Mouse (Mus musculus) forebrain, embryonic 14.5 days (tissue): ENCODE results near the gene Thsd7a. TPM values are rescaled to one million over a fixed set of nuclear protein-coding genes. Genes with fewer than 3 reads are reported as not detected.

Experiments used
- ATAC-seq: fragments of 200-750 bp; cut with Nextera tagmentation; 2 replicates; pipeline ENCODE4 v1.8.0; 2017; ENCODE audit warnings: mild to moderate bottlenecking, moderate library complexity
- DNase-seq: peaks from one replicate; pipeline ENCODE4 v3.0.0-alpha.2; 2015; ENCODE audit warnings: low spot score
- H3K27ac ChIP-seq: fragments of 300-500 bp; sonication (generic); 2 replicates; pipeline ENCODE4 v1.5.1; 2014; ENCODE audit warnings: low read depth, mild to moderate bottlenecking, control low read depth, low read length, moderate library complexity
- H3K27me3 ChIP-seq: fragments of 300-500 bp; sonication (generic); replicated peaks from 2 replicates; pipeline ENCODE4 v1.6.1; 2014; ENCODE audit warnings: low read length, control low read depth, mixed read lengths; ENCODE audit not compliant: control insufficient read depth, insufficient read depth
- H3K36me3 ChIP-seq: fragments of 300-500 bp; sonication (generic); 2 replicates; pipeline ENCODE4 v1.6.1; 2014; ENCODE audit warnings: low read length, control low read depth; ENCODE audit not compliant: control insufficient read depth, insufficient read depth
- H3K4me1 ChIP-seq: fragments of 300-500 bp; sonication (generic); 2 replicates; pipeline ENCODE4 v1.6.1; 2014; ENCODE audit warnings: antibody characterized with exemption, low read length, control low read depth; ENCODE audit not compliant: control insufficient read depth, insufficient read depth
- H3K4me2 ChIP-seq: fragments of 300-500 bp; sonication (generic); 2 replicates; pipeline ENCODE4 v1.6.1; 2014; ENCODE audit warnings: mild to moderate bottlenecking, control low read depth, low read length
- H3K4me3 ChIP-seq: fragments of 300-500 bp; sonication (generic); 2 replicates; pipeline ENCODE4 v1.5.1; 2014; ENCODE audit warnings: low read depth, low read length, control low read depth
- H3K9ac ChIP-seq: fragments of 300-500 bp; sonication (generic); 2 replicates; pipeline ENCODE4 v1.6.1; 2014; ENCODE audit warnings: mild to moderate bottlenecking, low read length, control low read depth, moderate library complexity
- H3K9me3 ChIP-seq: fragments of 300-500 bp; sonication (generic); replicated peaks from 2 replicates; pipeline ENCODE4 v1.6.1; 2016; ENCODE audit warnings: low read length, control low read depth, mixed read lengths; ENCODE audit not compliant: control insufficient read depth
- WGBS: fragments of 180-500 bp; shearing (Covaris S2); extraction: QIAGEN DNeasy Blood & Tissue Kit; methylation state at CpG from one replicate; pipeline ENCODE4 v1.1.7; 2014; 5-methylcytosine and 5-hydroxymethylcytosine counted together
- polyA plus RNA-seq: library from polyadenylated mRNA; unstranded; fragments of >200 nt; fragmentation: Nextera tagmentation; extraction: Ambion mirVana; gene quantifications from 2 replicates; pipeline ENCODE4 v1.2.1, GENCODE M21; 2014

Thsd7a gene
- 8.0 and 11.0 TPM in 2 replicates for polyA plus RNA-seq

GRCm38 (mm10) chr6:12748787-12749530 lies at the start of gene Thsd7a:
Gene Thsd7a, minus strand, starts transcription at chr6:12749410.
- no peaks in the 10 kb centered on the region for H3K36me3 ChIP-seq
- H3K4me3 ChIP-seq = peak within 1 kb of the TSS; percentile 67
- peaks cover 13% of the 10 kb centered on the region for H3K4me1 ChIP-seq
- DNase-seq (peak; percentile 76), ATAC-seq (peak; percentile 93)
- peak within 1 kb of the TSS; percentile 82 for H3K4me2 ChIP-seq
- 0 out of 2 replicates have a peak, but pooled peaks cover 4% of the 10 kb centered on the region for H3K27me3 ChIP-seq
- H3K27ac ChIP-seq = peak within 1 kb of the TSS; percentile 92
- peak within 1 kb of the TSS; percentile 81 for H3K9ac ChIP-seq
- WGBS = under 1% methylated on average over 56 of the region's 56 CpGs
- no peaks in the 10 kb centered on the region for H3K9me3 ChIP-seq

- no peaks in the 10 kb centered on the region for H3K36me3 ChIP-seq
- H3K4me3 ChIP-seq = no peak overlapping the region
- H3K9me3 ChIP-seq = no peaks in the 10 kb centered on the region
- ATAC-seq (no peak), DNase-seq (no peak)
- H3K4me2 ChIP-seq = no peak overlapping the region
- 82% methylated on average over 2 of the region's 2 CpGs for WGBS
- H3K27ac ChIP-seq = no peak overlapping the region
- H3K27me3 ChIP-seq = no peaks in the 10 kb centered on the region
- no peaks in the 10 kb centered on the region for H3K4me1 ChIP-seq
- no peak overlapping the region for H3K9ac ChIP-seq
Measured at GRCm38 (mm10) chr6:12787129-12787528, 37.9 kb upstream of the Thsd7a start.

GRCm38 (mm10) chr6:12786378-12786982 lies 37.3 kb upstream of the Thsd7a start:
- WGBS = 64% methylated on average over 2 of the region's 2 CpGs
- no peaks in the 10 kb centered on the region for H3K36me3 ChIP-seq
- no peak overlapping the region for H3K9ac ChIP-seq

GRCm38 (mm10) chr6:12784918-12785618 lies 35.9 kb upstream of the Thsd7a start:
- WGBS = 69% methylated on average over 8 of the region's 8 CpGs
- peak; percentile 60 for DNase-seq

More at GRCm38 (mm10) chr6:12786378-12786982, 37.3 kb upstream of the Thsd7a start:
- Histone ChIP-seq H3K9me3 (no peaks in the 10 kb centered on the region), H3K4me3 (no peak overlapping the region), H3K27me3 (no peaks in the 10 kb centered on the region), H3K27ac (no peak overlapping the region), H3K4me2 (no peak overlapping the region), H3K4me1 (no peaks in the 10 kb centered on the region)
- ATAC-seq = no peak
- DNase-seq = no peak

GRCm38 (mm10) chr6:12772799-12773198 lies 23.6 kb upstream of the Thsd7a start:
- 78% methylated on average over 2 of the region's 2 CpGs for WGBS
- Histone ChIP-seq H3K27ac (no peak overlapping the region), H3K9me3 (no peaks in the 10 kb centered on the region), H3K4me1 (no peaks in the 10 kb centered on the region), H3K27me3 (no peaks in the 10 kb centered on the region), H3K4me3 (no peak overlapping the region), H3K9ac (no peak overlapping the region), H3K36me3 (no peaks in the 10 kb centered on the region), H3K4me2 (no peak overlapping the region)
- ATAC-seq (no peak), DNase-seq (no peak)

More at GRCm38 (mm10) chr6:12784918-12785618, 35.9 kb upstream of the Thsd7a start:
- Histone ChIP-seq H3K4me3 (no peak overlapping the region), H3K27ac (no peak overlapping the region), H3K9me3 (no peaks in the 10 kb centered on the region), H3K4me1 (no peaks in the 10 kb centered on the region), H3K36me3 (no peaks in the 10 kb centered on the region), H3K4me2 (no peak overlapping the region), H3K27me3 (no peaks in the 10 kb centered on the region), H3K9ac (no peak overlapping the region)
- ATAC-seq = peak; percentile 70; the same call in 1 of the 2 replicates

- WGBS = 81% methylated on average over 6 of the region's 6 CpGs
Measured at GRCm38 (mm10) chr6:12765191-12765590, 16.0 kb upstream of the Thsd7a start.

GRCm38 (mm10) chr6:12764606-12765005 lies 15.4 kb upstream of the Thsd7a start:
- Histone ChIP-seq H3K4me2 (no peak overlapping the region), H3K4me3 (no peak overlapping the region), H3K4me1 (no peaks in the 10 kb centered on the region), H3K27me3 (no peaks in the 10 kb centered on the region), H3K9me3 (no peaks in the 10 kb centered on the region), H3K27ac (no peak overlapping the region), H3K9ac (no peak overlapping the region), H3K36me3 (no peaks in the 10 kb centered on the region)
- ATAC-seq (no peak), DNase-seq (no peak)
- 45% methylated on average over 1 of the region's 1 CpGs for WGBS

More at GRCm38 (mm10) chr6:12765191-12765590, 16.0 kb upstream of the Thsd7a start:
- Histone ChIP-seq H3K27ac (no peak overlapping the region), H3K27me3 (no peaks in the 10 kb centered on the region), H3K4me1 (no peaks in the 10 kb centered on the region), H3K4me2 (no peak overlapping the region), H3K36me3 (no peaks in the 10 kb centered on the region), H3K9ac (no peak overlapping the region), H3K9me3 (no peaks in the 10 kb centered on the region), H3K4me3 (no peak overlapping the region)
- ATAC-seq (no peak), DNase-seq (no peak)

- H3K27ac ChIP-seq = no peak overlapping the region
- no peak overlapping the region for H3K9ac ChIP-seq
- no peaks in the 10 kb centered on the region for H3K4me1 ChIP-seq
- H3K9me3 ChIP-seq = no peaks in the 10 kb centered on the region
- DNase-seq (no peak), ATAC-seq (no peak)
- no peak overlapping the region for H3K4me2 ChIP-seq
- H3K4me3 ChIP-seq = no peak overlapping the region
- H3K27me3 ChIP-seq = no peaks in the 10 kb centered on the region
- whole genome bisulfite sequencing = 65% methylated on average over 3 of the region's 3 CpGs
- no peaks in the 10 kb centered on the region for H3K36me3 ChIP-seq
Measured at GRCm38 (mm10) chr6:12763816-12764215, 14.6 kb upstream of the Thsd7a start.
